Mouse (Mus musculus): ENCODE measurements at regions not wholly inside any gene's neighbourhood (a gene's known extent, or its start where the extent isn't known, plus 50 kb on each side); places are given as distances from the start of the nearest gene placed in this dataset.

DNA sequence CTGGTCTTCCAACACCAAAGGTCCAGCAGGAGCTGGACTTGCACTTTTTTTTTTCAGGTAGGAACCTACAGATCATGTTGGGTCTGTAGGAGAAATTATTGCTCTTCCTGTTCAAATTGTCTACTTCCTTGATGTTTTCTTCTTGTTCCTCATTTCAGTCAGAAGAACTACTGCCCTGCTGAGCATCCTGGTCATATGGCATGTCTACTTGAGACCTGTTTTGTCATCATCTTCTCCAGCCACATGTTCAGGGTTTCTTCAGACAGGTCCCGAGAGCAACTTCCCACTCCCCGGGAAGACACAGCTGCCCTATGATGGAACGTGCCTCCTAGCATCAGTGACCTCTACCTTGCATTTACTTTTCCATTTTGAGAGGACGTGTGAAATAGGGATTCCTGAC, 132.6 kb upstream of the Klf4 start:
- Histone ChIP-seq H3K27ac (ENCODE audit: insufficient read depth, low read depth) (no peak overlapping the region), H3K9me3 (replicated peaks; ENCODE audit: low read length) (no peaks in the 10 kb centered on the region), H3K79me2 (replicated peaks; ENCODE audit: control insufficient read depth, extremely low read depth, insufficient read depth, poor library complexity, severe bottlenecking) (no peaks in the 10 kb centered on the region), H3K36me3 (replicated peaks in 1 of 2; ENCODE audit: control insufficient read depth in 1 of 2, insufficient read depth in 1 of 2, low read length in 1 of 2) (no peaks in the 10 kb centered on the region), H3K4me3 (replicated peaks in 1 of 3; ENCODE audit: low read depth in 2 of 3, low read length in 2 of 3, poor library complexity in 1 of 3) (no peak overlapping the region), H3K4me1 (ENCODE audit: control insufficient read depth in 1 of 2, insufficient read depth in 2 of 2) (no peaks in the 10 kb centered on the region), H3K9ac (ENCODE audit: insufficient read depth, low read depth) (no peak overlapping the region), H3K4me2 (ENCODE audit: insufficient read depth, low read depth, poor library complexity, severe bottlenecking) (no peak overlapping the region), H3K27me3 (replicated peaks) (no peaks in the 10 kb centered on the region)
- dilution Hi-C loops (cut with MboI; ENCODE audit: extremely low pct_ligation_motif_present, extremely low pct_unique_long_range_greater_than_20kb, low sequenced_read_pairs) (no loop called here), in situ Hi-C loops (cut with MboI; ENCODE audit: low pct_ligation_motif_present, low pct_unique_long_range_greater_than_20kb, low sequenced_read_pairs) (no loop called here)
- TF ChIP-seq CHD2 (IDR thresholded peaks at IDR 0.05; ENCODE audit: low read length) (no peak), TCF12 (IDR thresholded peaks at IDR 0.05; ENCODE audit: low read depth, low read length) (no peak), MAX (IDR thresholded peaks at IDR 0.05; ENCODE audit: low read length) (no peak), POLR2AphosphoS2 (IDR thresholded peaks at IDR 0.05; ENCODE audit: low read depth, low read length) (no peak), ZNF384 (IDR thresholded peaks at IDR 0.05; ENCODE audit: low read depth, low read length) (no peak), GABPA (IDR thresholded peaks at IDR 0.05; ENCODE audit: insufficient replicate concordance, low read depth, low read length) (no peak), IRF4 (IDR thresholded peaks at IDR 0.05; ENCODE audit: low read depth, low read length) (no peak), MAFK (IDR thresholded peaks at IDR 0.05; ENCODE audit: insufficient replicate concordance, low read length) (no peak), USF2 (conservative IDR thresholded peaks at IDR 0.05; ENCODE audit: low read depth, low read length) (no peak)
- no peak for DNase-seq (ENCODE audit: extremely low read depth)

DNA sequence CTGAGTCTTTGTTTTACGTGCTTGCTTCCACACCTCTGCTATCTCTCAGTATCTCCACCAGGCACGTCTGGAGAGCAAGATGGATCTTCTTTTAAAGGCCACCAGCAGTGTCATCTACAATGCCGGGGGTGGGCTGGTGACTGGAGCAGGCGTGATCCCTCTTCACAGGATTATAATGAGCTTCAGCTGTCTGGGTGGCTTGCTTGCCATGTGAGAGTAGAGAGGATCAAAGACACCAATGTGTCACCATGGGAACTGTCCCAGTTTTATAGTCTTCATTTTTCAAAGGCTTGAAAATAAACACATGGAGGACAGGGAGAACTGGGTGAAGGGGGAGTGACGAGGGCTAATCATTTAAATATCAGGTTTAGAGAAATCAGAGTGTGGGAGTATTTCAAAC, 131.6 kb upstream of the Klf4 start:
- no peaks in the 10 kb centered on the region for H3K9me3 ChIP-seq (replicated peaks; ENCODE audit: low read length)
- no peak for TF ChIP-seq BHLHE40 (IDR thresholded peaks at IDR 0.05; ENCODE audit: low read depth, low read length)
- no peak for TF ChIP-seq NRF1 (IDR thresholded peaks at IDR 0.05; ENCODE audit: low read depth, low read length)
- TF ChIP-seq MEF2A (IDR thresholded peaks at IDR 0.05; ENCODE audit: borderline replicate concordance, low read depth, low read length) = no peak
- TF ChIP-seq USF1 (IDR thresholded peaks at IDR 0.05; ENCODE audit: low read depth, low read length) = no peak
- no peak for TF ChIP-seq RCOR1 (conservative IDR thresholded peaks at IDR 0.05; ENCODE audit: low read depth, low read length)
- no peak for TF ChIP-seq MAFK (IDR thresholded peaks at IDR 0.05; ENCODE audit: insufficient replicate concordance, low read length)
- no peak for TF ChIP-seq MXI1 (IDR thresholded peaks at IDR 0.05; ENCODE audit: low read depth, low read length)
- H3K27me3 ChIP-seq (replicated peaks) = no peaks in the 10 kb centered on the region
- DNase-seq (ENCODE audit: extremely low read depth) = no peak
- no peak overlapping the region for H3K4me2 ChIP-seq (ENCODE audit: insufficient read depth, low read depth, poor library complexity, severe bottlenecking)
- in situ Hi-C loops (cut with MboI; ENCODE audit: low pct_ligation_motif_present, low pct_unique_long_range_greater_than_20kb, low sequenced_read_pairs) = no loop called here
- no peak overlapping the region for H3K27ac ChIP-seq (ENCODE audit: insufficient read depth, low read depth)
- no peaks in the 10 kb centered on the region for H3K4me1 ChIP-seq (ENCODE audit: control insufficient read depth in 1 of 2, insufficient read depth in 2 of 2)
- dilution Hi-C loops (cut with MboI; ENCODE audit: extremely low pct_ligation_motif_present, extremely low pct_unique_long_range_greater_than_20kb, low sequenced_read_pairs) = no loop called here
- no peak overlapping the region for H3K4me3 ChIP-seq (replicated peaks in 1 of 3; ENCODE audit: low read depth in 2 of 3, low read length in 2 of 3, poor library complexity in 1 of 3)
- no peaks in the 10 kb centered on the region for H3K36me3 ChIP-seq (replicated peaks in 1 of 2; ENCODE audit: control insufficient read depth in 1 of 2, insufficient read depth in 1 of 2, low read length in 1 of 2)
- H3K79me2 ChIP-seq (replicated peaks; ENCODE audit: control insufficient read depth, extremely low read depth, insufficient read depth, poor library complexity, severe bottlenecking) = no peaks in the 10 kb centered on the region
- no peak overlapping the region for H3K9ac ChIP-seq (ENCODE audit: insufficient read depth, low read depth)

DNA sequence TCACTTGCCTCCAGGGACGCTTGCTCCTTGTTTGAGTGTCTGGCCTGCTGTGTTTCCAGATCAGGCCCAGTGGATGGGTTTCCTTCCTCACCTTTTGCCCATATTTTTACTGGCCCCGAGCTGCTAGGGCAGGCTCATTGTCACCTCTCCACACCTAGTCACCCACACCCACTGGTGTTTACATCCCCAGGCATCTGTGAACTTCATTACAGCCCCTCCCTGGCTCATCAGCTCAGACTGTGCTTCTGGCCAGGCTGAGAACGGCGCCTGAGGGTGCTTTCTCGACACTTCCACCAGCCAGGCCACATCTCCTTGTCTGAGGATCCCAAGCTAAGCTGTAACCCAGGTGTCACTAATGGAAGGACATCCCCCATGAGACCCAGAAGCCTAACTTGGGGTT, 129.8 kb upstream of the Klf4 start:
- Histone ChIP-seq H3K4me2 (ENCODE audit: insufficient read depth, low read depth, poor library complexity, severe bottlenecking) (no peak overlapping the region), H3K27ac (ENCODE audit: insufficient read depth, low read depth) (no peak overlapping the region), H3K4me1 (ENCODE audit: control insufficient read depth in 1 of 2, insufficient read depth in 2 of 2) (peaks cover 0 to 4% of the 10 kb centered on the region in 2 experiments; a peak in 1 of 4 replicates), H3K4me3 (replicated peaks in 1 of 3; ENCODE audit: low read depth in 2 of 3, low read length in 2 of 3, poor library complexity in 1 of 3) (no peak overlapping the region), H3K9me3 (replicated peaks; ENCODE audit: low read length) (no peaks in the 10 kb centered on the region), H3K27me3 (replicated peaks) (no peaks in the 10 kb centered on the region), H3K9ac (ENCODE audit: insufficient read depth, low read depth) (no peak overlapping the region), H3K36me3 (replicated peaks in 1 of 2; ENCODE audit: control insufficient read depth in 1 of 2, insufficient read depth in 1 of 2, low read length in 1 of 2) (no peaks in the 10 kb centered on the region), H3K79me2 (replicated peaks; ENCODE audit: control insufficient read depth, extremely low read depth, insufficient read depth, poor library complexity, severe bottlenecking) (no peaks in the 10 kb centered on the region)
- DNase-seq (ENCODE audit: extremely low read depth) = no peak
- in situ Hi-C loops (cut with MboI; ENCODE audit: low pct_ligation_motif_present, low pct_unique_long_range_greater_than_20kb, low sequenced_read_pairs) (no loop called here), dilution Hi-C loops (cut with MboI; ENCODE audit: extremely low pct_ligation_motif_present, extremely low pct_unique_long_range_greater_than_20kb, low sequenced_read_pairs) (no loop called here)
- TF ChIP-seq ELF1 (IDR thresholded peaks at IDR 0.05; ENCODE audit: low read depth, low read length) (no peak), POLR2A (IDR thresholded peaks at IDR 0.05; ENCODE audit: low read depth, low read length) (no peak), MYC (IDR thresholded peaks at IDR 0.05; ENCODE audit: low read depth, low read length) (no peak), SMC3 (IDR thresholded peaks at IDR 0.05; ENCODE audit: low read depth, low read length) (no peak), ZNF384 (IDR thresholded peaks at IDR 0.05; ENCODE audit: low read depth, low read length) (no peak), NELFE (IDR thresholded peaks at IDR 0.05; ENCODE audit: low read depth, low read length) (no peak), POLR2AphosphoS2 (IDR thresholded peaks at IDR 0.05; ENCODE audit: low read depth, low read length) (no peak), KAT2A (IDR thresholded peaks at IDR 0.05; ENCODE audit: insufficient replicate concordance, low read length) (no peak), BHLHE40 (IDR thresholded peaks at IDR 0.05; ENCODE audit: low read depth, low read length) (no peak), E2F4 (IDR thresholded peaks at IDR 0.05; ENCODE audit: insufficient replicate concordance, low read depth, low read length) (no peak), MAFK (IDR thresholded peaks at IDR 0.05; ENCODE audit: insufficient replicate concordance, low read length) (no peak), SIN3A (IDR thresholded peaks at IDR 0.05; ENCODE audit: low read length) (no peak), MAX (IDR thresholded peaks at IDR 0.05; ENCODE audit: low read length) (no peak), ETS1 (conservative IDR thresholded peaks at IDR 0.05; ENCODE audit: low read depth, low read length) (no peak), JUND (conservative IDR thresholded peaks at IDR 0.05; ENCODE audit: low read depth, low read length) (no peak), MXI1 (IDR thresholded peaks at IDR 0.05; ENCODE audit: low read depth, low read length) (no peak)

All from CH12.LX (cell line).